In genomic region chr7:127800435-127801009, GRCm38 (mm10) we compare ENCODE assay signal across 8 mouse cellular contexts. TPM values are rescaled to one million over a fixed set of nuclear protein-coding genes. Genes with fewer than 3 reads are reported as not detected.
A peak's percentile ranks its signal among the peaks of the same experiment; 100 is the strongest.
DNase-seq lines count a peak whose midpoint lies in the region; ATAC-seq and TF ChIP-seq lines count a peak whose summit lies in the region.

Hsd3b7 (plus strand) TSS chr7:127800604.

- H3K36me3 ChIP-seq in ES-E14 (ENCODE audit: control insufficient read depth, insufficient read depth, low read length, poor library complexity, severe bottlenecking), result peaks cover 50% of the 10 kb centered on the region
- peaks cover 23% of the 10 kb centered on the region for H3K36me3 ChIP-seq in forebrain, embryonic 16.5 days (ENCODE audit: control insufficient read depth, insufficient read depth)
- H3K36me3 ChIP-seq in liver, postnatal 0 days (replicated peaks; ENCODE audit: insufficient read depth, low read length), result peaks cover 58% of the 10 kb centered on the region
- peaks cover 77% of the 10 kb centered on the region for H3K36me3 ChIP-seq in neural tube, embryonic 13.5 days

- peaks cover 0 to 5% of the 10 kb centered on the region in 2 experiments; a peak in 1 of 4 replicates for H3K4me1 ChIP-seq in ES-E14 (ENCODE audit: control insufficient read depth in 2 of 2, insufficient read depth in 2 of 2, low read length in 2 of 2, poor library complexity in 1 of 2)
- peaks cover 9% of the 10 kb centered on the region for H3K4me1 ChIP-seq in forebrain, embryonic 16.5 days (replicated peaks; ENCODE audit: control insufficient read depth, insufficient read depth, low read length)
- H3K4me1 ChIP-seq in liver, postnatal 0 days (ENCODE audit: insufficient read depth), result peaks cover 18% of the 10 kb centered on the region
- H3K4me1 ChIP-seq in neural tube, embryonic 13.5 days (replicated peaks), result peaks cover 9% of the 10 kb centered on the region

- peak within 1 kb of the TSS; percentile 40 for H3K9ac ChIP-seq in ES-E14 (ENCODE audit: insufficient read depth, low read depth, low read length, poor library complexity, severe bottlenecking)
- no peak within 1 kb of the TSS; the same call in 1 of the 2 replicates for H3K9ac ChIP-seq in forebrain, embryonic 16.5 days (replicated peaks; ENCODE audit: low read depth, low read length)
- peak within 1 kb of the TSS; percentile 72 for H3K9ac ChIP-seq in liver, postnatal 0 days (replicated peaks)
- H3K9ac ChIP-seq in neural tube, embryonic 13.5 days, result peak within 1 kb of the TSS; percentile 58; the same call in 1 of the 2 replicates

- no peak within 1 kb of the TSS for H3K27ac ChIP-seq in ES-E14 (ENCODE audit: insufficient read depth, low read depth, low read length, poor library complexity, severe bottlenecking)
- H3K27ac ChIP-seq in forebrain, embryonic 16.5 days (ENCODE audit: low read length), result no peak within 1 kb of the TSS
- H3K27ac ChIP-seq in liver, postnatal 0 days (ENCODE audit: low read depth), result peak within 1 kb of the TSS; percentile 92
- H3K27ac ChIP-seq in neural tube, embryonic 13.5 days (replicated peaks), result peak within 1 kb of the TSS; percentile 38

- H3K4me2 ChIP-seq in forebrain, embryonic 16.5 days (ENCODE audit: low read length), result peak within 1 kb of the TSS; percentile 18; the same call in 1 of the 2 replicates
- H3K4me2 ChIP-seq in liver, postnatal 0 days (ENCODE audit: low read depth, low read length), result peak within 1 kb of the TSS; percentile 69
- peak within 1 kb of the TSS; percentile 41 for H3K4me2 ChIP-seq in neural tube, embryonic 13.5 days

- peak within 1 kb of the TSS; percentile 3 to 61; a peak in 3 of 4 replicates for H3K4me3 ChIP-seq in ES-E14 (ENCODE audit: insufficient read depth in 1 of 2, low read depth in 1 of 2, low read length in 2 of 2, poor library complexity in 1 of 2, severe bottlenecking in 1 of 2)
- 0 out of 2 replicates have a peak within 1 kb of the TSS, but pooled peaks have one; percentile 5 for H3K4me3 ChIP-seq in forebrain, embryonic 16.5 days (replicated peaks; ENCODE audit: low read length)
- peak within 1 kb of the TSS; percentile 47 for H3K4me3 ChIP-seq in liver, postnatal 0 days (ENCODE audit: low read depth, low read length)
- peak within 1 kb of the TSS; percentile 10; the same call in 1 of the 2 replicates for H3K4me3 ChIP-seq in neural tube, embryonic 13.5 days

- H3K9me3 ChIP-seq in ES-E14 (ENCODE audit: control insufficient read depth, insufficient read depth, low read depth, low read length), result no peaks in the 10 kb centered on the region
- H3K9me3 ChIP-seq in forebrain, embryonic 16.5 days (ENCODE audit: control insufficient read depth, low read length), result no peaks in the 10 kb centered on the region
- no peaks in the 10 kb centered on the region for H3K9me3 ChIP-seq in liver, postnatal 0 days (ENCODE audit: low read length)
- H3K9me3 ChIP-seq in neural tube, embryonic 13.5 days, result no peaks in the 10 kb centered on the region

- 42% methylated on average over 4 of the region's 6 CpGs for WGBS in forebrain, embryonic 16.5 days
- WGBS in liver, postnatal 0 days (ENCODE audit: insufficient replicate concordance), result 18% methylated on average over 6 of the region's 6 CpGs
- 32% methylated on average over 6 of the region's 6 CpGs for WGBS in neural tube, embryonic 13.5 days

- in situ Hi-C loops in ES-E14 (cut with MboI; ENCODE audit: low sequenced_read_pairs in 2 of 2, unreplicated experiment in 2 of 2), result no loop called here

- TF ChIP-seq EP300 in liver, postnatal 0 days (IDR thresholded peaks at IDR 0.05; ENCODE audit: low read depth), result peak; percentile 65; the same call in 1 of the 2 replicates

- ATAC-seq in forebrain, embryonic 16.5 days, result peak; percentile 82
- peak; percentile 75 for ATAC-seq in liver, postnatal 0 days
- ATAC-seq in neural tube, embryonic 13.5 days (ENCODE audit: low read depth), result peak; percentile 74

- intact Hi-C loops in heart, postnatal 25 days (cut with DNase I), result loop anchor here (2.0 to 5.0 kb wide), 3 partner anchors 14 to 92 kb away; partner anchors contain the start of gene Prss53

- H3K27me3 ChIP-seq in forebrain, embryonic 16.5 days (replicated peaks; ENCODE audit: control insufficient read depth, insufficient read depth, low read length), result no peaks in the 10 kb centered on the region
- no peaks in the 10 kb centered on the region for H3K27me3 ChIP-seq in liver, postnatal 0 days (ENCODE audit: insufficient read depth, low read length)
- no peaks in the 10 kb centered on the region for H3K27me3 ChIP-seq in neural tube, embryonic 13.5 days

- DNase-seq in ES-E14 (ENCODE audit: low read depth, low spot score), result peak; percentile 92
- DNase-seq in cerebellum, adult 18-20 months, result peak; percentile 86
- peak; percentile 87 for DNase-seq in heart, postnatal 25 days (ENCODE audit: low spot score)
- DNase-seq in layer of hippocampus, adult 11-12 months (ENCODE audit: low spot score), result peak; percentile 90
- peak; percentile 93 for DNase-seq in liver, postnatal 0 days
- peak; percentile 68 for DNase-seq in telencephalon, adult 2 months (ENCODE audit: low read depth, low spot score)

- TF ChIP-seq CTCF in liver, postnatal 0 days (IDR thresholded peaks at IDR 0.05; ENCODE audit: low read depth), result peak; percentile 97

TF ChIP-seq in ES-E14, 5 proteins besides CTCF, POLR2A, EP300 and RAD21:
- TF ChIP-seq MAFK (IDR thresholded peaks at IDR 0.05; ENCODE audit: insufficient read depth, low read depth, low read length) (peak; percentile 24; the same call in 1 of the 2 replicates), ZC3H11A (IDR thresholded peaks at IDR 0.05; ENCODE audit: borderline replicate concordance, low read depth, low read length) (peak; percentile 60; the same call in 1 of the 2 replicates), ZNF384 (IDR thresholded peaks at IDR 0.05; ENCODE audit: low read depth, low read length) (peak; percentile 61; the same call in 1 of the 2 replicates), CHD2 (IDR thresholded peaks at IDR 0.05; ENCODE audit: low read depth, low read length) (no peak; the same call in 1 of the 2 replicates), HCFC1 (IDR thresholded peaks at IDR 0.05; ENCODE audit: borderline replicate concordance, insufficient read depth, low read length) (0 out of 2 replicates have a peak, but pooled peaks have one; percentile 49)

RNA-seq across cellular contexts. Expression of gene Hsd3b7, which starts in this region (rescaled TPM):
- 14.7 and 22.5 TPM in 2 replicates for total RNA-seq in ES-E14 (2012; rRNA removed)
- 7.3 and 10.7 TPM in 2 replicates for polyA plus RNA-seq in forebrain, embryonic 16.5 days (2015; fragmentation: Nextera tagmentation; extraction: Ambion mirVana)
- total RNA-seq in heart, postnatal 25 days (2021), result 10 to 100 TPM; 15.4 to 16.0 TPM
- 218 and 224 TPM in 2 replicates for polyA plus RNA-seq in liver, postnatal 0 days (2015; fragmentation: Nextera tagmentation; extraction: Ambion mirVana)
- polyA plus RNA-seq in neural tube, embryonic 13.5 days (2015; fragmentation: Nextera tagmentation; extraction: Ambion mirVana), result 9.5 and 9.8 TPM in 2 replicates

Comparison
In these comparisons a context has a peak if more than half of its experiments do, and no peak if none do; other contexts are left out.
1. RNA of gene Hsd3b7 (polyA plus RNA-seq): 218 to 224 TPM in liver, postnatal 0 days; 9.5 to 9.8 TPM in neural tube, embryonic 13.5 days and 7.3 to 10.7 TPM in forebrain, embryonic 16.5 days; every median in the first group is over 10 times any median in the second.
2. H3K27ac ChIP-seq: peak in liver, postnatal 0 days (single experiment) and neural tube, embryonic 13.5 days (single experiment); none in ES-E14 (single experiment) and forebrain, embryonic 16.5 days (single experiment).
3. H3K4me2 ChIP-seq: peak in every context shown above with its lines; median percentile 69 in liver, postnatal 0 days; 41 in neural tube, embryonic 13.5 days; 18 in forebrain, embryonic 16.5 days.
4. Peak in every context shown above with its lines, with median percentiles within 50 percentile points of each other: DNase-seq, H3K4me3 ChIP-seq and ATAC-seq.